Comparison of ENCODE assay signal across 8 mouse cellular contexts in the genomic region with DNA sequence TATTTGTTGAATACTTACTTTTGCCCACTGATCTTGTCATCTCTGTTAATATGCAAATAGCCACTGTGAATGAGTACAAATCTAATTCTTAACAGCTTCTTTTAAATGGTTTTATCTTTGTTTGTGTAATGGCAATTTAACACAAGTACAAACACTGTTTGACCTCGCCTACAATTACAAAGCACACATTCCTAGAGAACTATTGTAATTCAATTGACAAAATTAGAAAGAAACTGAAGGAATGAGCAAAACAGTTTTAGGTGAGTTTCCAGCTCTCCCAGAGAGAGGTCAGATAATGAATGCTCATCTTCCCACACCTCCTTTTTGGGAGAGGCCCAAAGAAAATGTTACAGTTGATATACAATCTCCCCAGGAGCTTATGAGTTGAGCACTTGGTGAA.
"Had no signal": no experiment of that assay in that cellular context is flagged by ENCODE, and none has a peak within 500 bp of the region (broad histone marks: within the 10 kb centered on the region; RNA-seq: fewer than 3 reads in every experiment).

No protein-coding gene starts in this region.

- DNase-seq: liver, postnatal 0 days; lung, adult 2 months; lung, postnatal 14 days; lung, postnatal 36 days; right cerebral cortex, postnatal 14 days; thymus, adult 2 months; thymus, postnatal 25 days; thymus, postnatal 4 days had no signal
